Mouse (Mus musculus) MEL (cell line): ENCODE measurements around the gene Il11. TPM values are rescaled to one million over a fixed set of nuclear protein-coding genes. Genes with fewer than 3 reads are reported as not detected.
A peak's percentile ranks its signal among the peaks of the same experiment; 100 is the strongest.

Source experiments
- DNase-seq: peaks from one replicate; pipeline ENCODE4 v3.0.0; 2011; ENCODE audit warnings: low read depth, low spot score
- H3K27ac ChIP-seq: 2 replicates; pipeline ENCODE4 v1.5.1; 2012; ENCODE audit warnings: low read depth, mild to moderate bottlenecking, control low read depth, low read length, moderate library complexity; ENCODE audit not compliant: control insufficient read depth
- H3K27me3 ChIP-seq, 2 experiments: fragments of 150-350 bp in 1 of 2; sonication (generic) in 1 of 2; 2 replicates each; pipeline ENCODE4 v1.6.1; 2012; ENCODE audit warnings: low read length in 2 of 2, mild to moderate bottlenecking in 2 of 2, improper control_type of control experiment in 1 of 2, moderate library complexity in 1 of 2; ENCODE audit not compliant: insufficient read depth in 2 of 2, control insufficient read depth in 1 of 2
- H3K36me3 ChIP-seq, 2 experiments: 2 replicates each; pipeline ENCODE4 v1.6.1; 2012 to 2014; ENCODE audit warnings: low read length in 2 of 2, improper control_type of control experiment in 1 of 2, inconsistent platforms in 1 of 2, mild to moderate bottlenecking in 1 of 2; ENCODE audit not compliant: insufficient read depth in 2 of 2, control insufficient read depth in 1 of 2
- H3K4me1 ChIP-seq, 2 experiments: fragments of 150-350 bp in 1 of 2; sonication (generic) in 1 of 2; 2 replicates each; pipeline ENCODE4 v1.6.1; 2012; ENCODE audit warnings: low read length in 2 of 2, improper control_type of control experiment in 1 of 2, mild to moderate bottlenecking in 1 of 2; ENCODE audit not compliant: insufficient read depth in 2 of 2, control insufficient read depth in 1 of 2
- H3K4me3 ChIP-seq, 2 experiments: fragments of 150-350 bp in 1 of 2; sonication (generic) in 1 of 2; 2 replicates each; pipeline ENCODE4 v1.5.1; 2012; ENCODE audit warnings: low read depth in 2 of 2, low read length in 2 of 2, mild to moderate bottlenecking in 2 of 2, moderate library complexity in 2 of 2, control low read depth in 1 of 2, improper control_type of control experiment in 1 of 2; ENCODE audit not compliant: control insufficient read depth in 1 of 2, insufficient read depth in 1 of 2
- H3K79me2 ChIP-seq: 2 replicates; pipeline ENCODE4 v1.6.1; 2012; ENCODE audit warnings: mild to moderate bottlenecking, low read length, moderate library complexity; ENCODE audit not compliant: control insufficient read depth, poor library complexity, insufficient read depth
- H3K9ac ChIP-seq: 2 replicates; pipeline ENCODE4 v1.6.1; 2012; ENCODE audit warnings: low read depth, mild to moderate bottlenecking, control low read depth, low read length, moderate library complexity; ENCODE audit not compliant: control insufficient read depth, poor library complexity, severe bottlenecking
- H3K9me3 ChIP-seq: fragments of 150-350 bp; sonication (generic); replicated peaks from 2 replicates; pipeline ENCODE4 v1.6.1; 2012; ENCODE audit warnings: mild to moderate bottlenecking, low read length, improper control_type of control experiment, moderate library complexity; ENCODE audit not compliant: insufficient read depth
- CHD2 ChIP-seq: IDR thresholded peaks from 2 replicates; pipeline ENCODE4 v1.6.1; 2011; ENCODE audit warnings: low read length, improper control_type of control experiment
- CTCF ChIP-seq, 3 experiments: IDR thresholded peaks in 2 of 3; conservative IDR thresholded peaks in 1 of 3; 2 replicates each; pipeline ENCODE4 v1.5.1; 2011 to 2012; ENCODE audit warnings: low read length in 3 of 3, low read depth in 2 of 3, mild to moderate bottlenecking in 2 of 3, improper control_type of control experiment in 1 of 3, inconsistent platforms in 1 of 3, mixed read lengths in 1 of 3, moderate library complexity in 1 of 3; ENCODE audit not compliant: control insufficient read depth in 1 of 3, insufficient read depth in 1 of 3, poor library complexity in 1 of 3, severe bottlenecking in 1 of 3
- E2F4 ChIP-seq: IDR thresholded peaks from 2 replicates; pipeline ENCODE4 v1.6.1; 2011; ENCODE audit warnings: low read depth, low read length, improper control_type of control experiment, borderline replicate concordance
- ELF1 ChIP-seq: IDR thresholded peaks from 2 replicates; pipeline ENCODE4 v1.6.1; 2014; ENCODE audit warnings: low read depth, mild to moderate bottlenecking, inconsistent platforms, low read length, improper control_type of control experiment, moderate library complexity
- ETS1 ChIP-seq: IDR thresholded peaks from 2 replicates; pipeline ENCODE4 v1.6.1; 2012; ENCODE audit warnings: low read depth, mild to moderate bottlenecking, inconsistent platforms, low read length, improper control_type of control experiment, moderate library complexity
- HCFC1 ChIP-seq: IDR thresholded peaks from 2 replicates; pipeline ENCODE4 v1.6.1; 2012; ENCODE audit warnings: low read depth, mild to moderate bottlenecking, inconsistent platforms, low read length, improper control_type of control experiment, moderate library complexity
- JUND ChIP-seq: IDR thresholded peaks from 2 replicates; pipeline ENCODE4 v1.6.1; 2011; ENCODE audit warnings: low read depth, mild to moderate bottlenecking, improper control_type of control experiment, low read length
- KAT2A ChIP-seq: conservative IDR thresholded peaks from 2 replicates; pipeline ENCODE4 v1.6.1; 2012; ENCODE audit warnings: low read depth, low read length, improper control_type of control experiment, inconsistent platforms
- MAFK ChIP-seq: IDR thresholded peaks from 2 replicates; pipeline ENCODE4 v1.6.1; 2011; ENCODE audit warnings: low read depth, mild to moderate bottlenecking, low read length, improper control_type of control experiment, borderline replicate concordance
- MAX ChIP-seq: IDR thresholded peaks from 2 replicates; pipeline ENCODE4 v1.6.1; 2011; ENCODE audit warnings: low read length, improper control_type of control experiment
- MEF2A ChIP-seq: IDR thresholded peaks from 2 replicates; pipeline ENCODE4 v1.6.1; 2014; ENCODE audit warnings: low read depth, mild to moderate bottlenecking, inconsistent platforms, low read length, improper control_type of control experiment; ENCODE audit not compliant: poor library complexity, insufficient replicate concordance, severe bottlenecking; ENCODE audit errors: extremely low read depth
- MYB ChIP-seq: IDR thresholded peaks from 2 replicates; pipeline ENCODE4 v1.6.1; 2011; ENCODE audit warnings: mild to moderate bottlenecking, low read depth, low read length, improper control_type of control experiment
- POLR2A ChIP-seq, 2 experiments: IDR thresholded peaks; 2 replicates each; pipeline ENCODE4 v1.6.1; 2011 to 2012; ENCODE audit warnings: low read length in 2 of 2, mild to moderate bottlenecking in 2 of 2, control low read depth in 1 of 2, improper control_type of control experiment in 1 of 2, low read depth in 1 of 2, moderate library complexity in 1 of 2; ENCODE audit not compliant: control insufficient read depth in 1 of 2, insufficient read depth in 1 of 2, poor library complexity in 1 of 2
- POLR2AphosphoS2 ChIP-seq: IDR thresholded peaks from 2 replicates; pipeline ENCODE4 v1.6.1; 2011; ENCODE audit warnings: low read length, improper control_type of control experiment
- RAD21 ChIP-seq: IDR thresholded peaks from 2 replicates; pipeline ENCODE4 v1.6.1; 2011; ENCODE audit warnings: mild to moderate bottlenecking, low read depth, low read length, improper control_type of control experiment
- RCOR1 ChIP-seq: IDR thresholded peaks from 2 replicates; pipeline ENCODE4 v1.6.1; 2012; ENCODE audit warnings: low read depth, mild to moderate bottlenecking, inconsistent platforms, low read length, improper control_type of control experiment
- SMC3 ChIP-seq: IDR thresholded peaks from 2 replicates; pipeline ENCODE4 v1.6.1; 2011; ENCODE audit warnings: low read depth, low read length, improper control_type of control experiment
- TBP ChIP-seq: IDR thresholded peaks from 2 replicates; pipeline ENCODE4 v1.8.0; 2011; ENCODE audit warnings: low read depth, low read length, improper control_type of control experiment
- UBTF ChIP-seq: IDR thresholded peaks from 2 replicates; pipeline ENCODE4 v1.6.1; 2012; ENCODE audit warnings: low read depth, mild to moderate bottlenecking, inconsistent platforms, low read length, improper control_type of control experiment, moderate library complexity, borderline replicate concordance; ENCODE audit not compliant: insufficient read depth
- ZKSCAN1 ChIP-seq: IDR thresholded peaks from 2 replicates; pipeline ENCODE4 v1.6.1; 2012; ENCODE audit warnings: low read depth, mild to moderate bottlenecking, inconsistent platforms, low read length, improper control_type of control experiment, moderate library complexity
- ZMIZ1 ChIP-seq: IDR thresholded peaks from 2 replicates; pipeline ENCODE4 v1.6.1; 2012; ENCODE audit warnings: low read depth, mild to moderate bottlenecking, inconsistent platforms, low read length, improper control_type of control experiment, moderate library complexity
- ZNF384 ChIP-seq: IDR thresholded peaks from 2 replicates; pipeline ENCODE4 v1.6.1; 2012; ENCODE audit warnings: low read depth, mild to moderate bottlenecking, inconsistent platforms, low read length, improper control_type of control experiment
- polyA plus RNA-seq, 2 experiments: library from polyadenylated mRNA; stranded (reverse) in 1 of 2; unstranded in 1 of 2; fragments of >175 nt in 1 of 2; fragments of >200 nt in 1 of 2; gene quantifications; 2 replicates each; pipeline versions ENCODE4 v1.2.1 to v1.2.4; 2012; ENCODE audit warnings: low replicate concordance in 2 of 2, low read depth in 1 of 2; ENCODE audit not compliant: insufficient read length in 2 of 2, insufficient read depth in 1 of 2, missing spikeins in 1 of 2
- total RNA-seq: library from RNA; depleted of rRNA; stranded (reverse); fragments of 300-350 nt; gene quantifications from 2 replicates; pipeline ENCODE4 v1.2.3, GENCODE M21; 2012

The Il11 gene
- total and polyA plus RNA-seq, 3 experiments: 0.07 to 0.12 TPM; not detected in 1

DNA sequence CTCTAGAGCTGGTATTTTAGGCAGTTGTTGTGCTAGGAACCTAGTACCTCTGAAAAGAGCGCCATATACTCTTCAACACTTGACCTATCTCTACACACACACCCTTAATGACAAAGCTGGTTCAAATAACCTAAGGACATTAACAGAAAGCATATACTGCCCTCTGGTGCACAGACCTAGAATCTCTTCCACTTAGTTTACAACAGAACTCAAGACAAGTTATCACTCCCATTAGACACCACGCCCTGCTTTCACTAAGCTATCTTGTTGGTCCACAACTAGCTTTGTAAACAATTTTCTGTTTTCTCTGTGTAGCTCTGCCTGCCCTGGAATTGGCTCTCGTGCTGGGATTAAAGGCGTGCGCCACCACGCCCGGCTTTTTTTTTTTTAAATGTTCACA is 24.1 kb upstream of the Il11 start:
- no peak overlapping the region for H3K9ac ChIP-seq
- 0 out of 2 replicates have a peak, but pooled peaks have one; percentile 12 for TF ChIP-seq ZMIZ1
- TF ChIP-seq UBTF: no peak
- no peak for TF ChIP-seq MEF2A
- TF ChIP-seq CTCF (IDR thresholded peaks at IDR 0.05 in 2 of 3, conservative IDR thresholded peaks at IDR 0.05 in 1 of 3; ENCODE audit: control insufficient read depth in 1 of 3, insufficient read depth in 1 of 3, low read depth in 2 of 3, low read length in 3 of 3, poor library complexity in 1 of 3, severe bottlenecking in 1 of 3): peak in 2 of 3 experiments; percentile 56 to 68; a peak in 4 of 6 replicates
- TF ChIP-seq MAX: no peak
- TF ChIP-seq SMC3: peak; percentile 69
- TF ChIP-seq JUND: no peak
- TF ChIP-seq ZNF384: 0 out of 2 replicates have a peak, but pooled peaks have one; percentile 20
- TF ChIP-seq POLR2AphosphoS2: peak; percentile 48; the same call in 1 of the 2 replicates
- TF ChIP-seq RAD21: peak; percentile 56
- 0 out of 2 replicates have a peak overlapping the region, but pooled peaks have one; percentile 6 for H3K27ac ChIP-seq
- peaks cover 3 to 12% of the 10 kb centered on the region in 2 experiments; a peak in 3 of 4 replicates for H3K4me1 ChIP-seq
- no peaks in the 10 kb centered on the region for H3K9me3 ChIP-seq
- DNase-seq: peak; percentile 81
- H3K79me2 ChIP-seq: peaks cover 21% of the 10 kb centered on the region
- no peak overlapping the region for H3K4me3 ChIP-seq
- H3K27me3 ChIP-seq: no peaks in the 10 kb centered on the region
- H3K36me3 ChIP-seq: peaks cover 24 to 27% of the 10 kb centered on the region in 2 experiments

DNA sequence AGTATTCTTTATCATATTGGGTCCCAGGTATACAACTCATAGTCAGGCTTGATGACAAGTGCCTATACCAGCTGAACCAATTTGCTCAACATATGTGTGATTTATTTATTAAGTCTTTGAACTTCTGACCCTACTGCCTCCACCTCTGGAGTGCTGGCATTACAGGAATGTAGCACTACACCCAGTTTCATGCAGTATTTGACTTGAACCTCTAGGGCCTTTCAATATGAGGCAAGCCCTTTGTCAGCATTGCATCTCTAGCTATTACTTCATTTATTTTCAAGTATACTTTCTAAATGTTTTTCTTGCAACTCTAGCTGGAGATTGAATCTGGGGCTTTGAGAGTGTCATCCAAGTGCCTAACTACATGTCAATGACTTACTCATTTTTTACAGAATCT is 19.6 kb upstream of the Il11 start:
- DNase-seq: peak; percentile 15
- Histone ChIP-seq H3K9me3 (no peaks in the 10 kb centered on the region), H3K36me3 (peaks cover 4% of the 10 kb centered on the region in 2 experiments; a peak in 3 of 4 replicates), H3K79me2 (no peaks in the 10 kb centered on the region), H3K27ac (no peak overlapping the region), H3K9ac (no peak overlapping the region), H3K4me1 (no peaks in the 10 kb centered on the region), H3K4me3 (no peak overlapping the region), H3K27me3 (no peaks in the 10 kb centered on the region)
- TF ChIP-seq ZNF384 (no peak), ETS1 (no peak), HCFC1 (no peak), ZMIZ1 (no peak), UBTF (no peak), TBP (no peak), MEF2A (no peak), CTCF (IDR thresholded peaks at IDR 0.05 in 2 of 3, conservative IDR thresholded peaks at IDR 0.05 in 1 of 3; ENCODE audit: control insufficient read depth in 1 of 3, insufficient read depth in 1 of 3, low read depth in 2 of 3, low read length in 3 of 3, poor library complexity in 1 of 3, severe bottlenecking in 1 of 3) (no peak), ZKSCAN1 (no peak), MYB (no peak), MAFK (no peak), CHD2 (no peak), E2F4 (no peak), KAT2A (no peak), SMC3 (no peak), POLR2AphosphoS2 (no peak), POLR2A (IDR thresholded peaks at IDR 0.05; ENCODE audit: control insufficient read depth in 1 of 2, insufficient read depth in 1 of 2, low read depth in 1 of 2, low read length in 2 of 2, poor library complexity in 1 of 2) (no peak), RCOR1 (no peak), MAX (no peak), ELF1 (no peak)
